Mouse (Mus musculus): ENCODE data around the gene Wdfy4. TPM values are rescaled to one million over a fixed set of nuclear protein-coding genes. Genes with fewer than 3 reads are reported as not detected.

Gene Wdfy4
- total RNA-seq, 2 experiments from 2014 or later: 2.3 to 2.7 TPM

DNA sequence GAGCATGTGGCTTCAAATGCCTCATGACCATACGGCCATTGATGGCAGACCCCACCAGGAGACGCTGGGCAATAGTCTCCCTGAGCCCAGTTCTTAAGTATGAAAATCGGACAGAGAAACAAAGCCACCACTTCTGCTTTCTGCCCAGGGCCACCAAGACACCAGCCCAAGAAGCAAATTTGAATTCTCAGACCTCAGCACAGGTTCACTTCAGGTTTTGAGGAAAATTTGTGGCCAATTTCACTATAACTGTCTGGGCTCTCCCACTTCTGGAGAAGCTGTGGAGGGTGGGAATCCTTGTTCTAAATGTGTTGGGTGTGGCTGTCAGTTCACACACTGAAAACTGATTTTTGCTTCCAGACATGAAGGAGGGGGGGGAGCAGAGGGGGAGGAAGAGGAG lies 8.9 kb upstream of the Wdfy4 start:
- no peak for DNase-seq (ENCODE audit: low spot score)
- intact Hi-C loops (cut with DNase I): no loop called here

DNA sequence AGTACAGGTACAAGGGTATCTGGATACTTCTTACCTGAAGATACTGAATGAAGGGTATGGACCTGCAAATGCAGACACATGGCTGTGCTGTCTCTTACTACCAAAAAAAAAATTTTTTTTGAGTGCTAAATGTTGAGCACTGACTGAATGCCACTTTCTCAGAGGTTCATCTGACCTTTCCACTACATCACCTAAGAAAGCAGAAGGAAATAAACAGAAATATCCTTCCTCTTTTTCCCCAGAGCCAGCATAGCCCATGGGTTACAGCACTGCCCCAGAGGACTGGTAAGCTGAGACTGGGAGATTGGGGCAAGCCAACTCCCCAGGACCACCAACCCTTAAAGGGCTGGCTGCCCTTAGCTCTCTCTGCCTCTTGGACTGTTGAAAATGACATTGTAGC lies 8.5 kb upstream of the Wdfy4 start:
- intact Hi-C loops (cut with DNase I): no loop called here
- no peak for DNase-seq (ENCODE audit: low spot score)

DNA sequence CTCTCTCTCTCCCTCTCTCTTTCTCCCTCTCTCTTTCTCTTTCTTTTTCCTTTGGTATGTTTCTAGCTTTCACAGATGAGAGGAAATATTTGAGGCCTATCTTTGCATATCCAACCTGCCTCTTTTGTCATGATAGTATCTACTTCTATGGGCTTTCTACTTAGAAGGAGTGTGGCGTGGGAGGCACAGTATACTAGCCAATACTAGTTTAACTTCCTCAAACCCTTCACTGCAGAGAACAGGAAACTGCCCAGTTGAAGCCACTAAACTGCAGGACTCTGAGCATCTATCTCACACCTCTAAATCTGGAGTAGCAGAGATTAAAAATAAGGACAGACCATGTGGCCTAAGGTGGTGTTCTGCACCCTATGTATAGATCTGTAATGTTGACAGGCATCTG lies 5.3 kb upstream of the Wdfy4 start:
- intact Hi-C loops (cut with DNase I): no loop called here

DNA sequence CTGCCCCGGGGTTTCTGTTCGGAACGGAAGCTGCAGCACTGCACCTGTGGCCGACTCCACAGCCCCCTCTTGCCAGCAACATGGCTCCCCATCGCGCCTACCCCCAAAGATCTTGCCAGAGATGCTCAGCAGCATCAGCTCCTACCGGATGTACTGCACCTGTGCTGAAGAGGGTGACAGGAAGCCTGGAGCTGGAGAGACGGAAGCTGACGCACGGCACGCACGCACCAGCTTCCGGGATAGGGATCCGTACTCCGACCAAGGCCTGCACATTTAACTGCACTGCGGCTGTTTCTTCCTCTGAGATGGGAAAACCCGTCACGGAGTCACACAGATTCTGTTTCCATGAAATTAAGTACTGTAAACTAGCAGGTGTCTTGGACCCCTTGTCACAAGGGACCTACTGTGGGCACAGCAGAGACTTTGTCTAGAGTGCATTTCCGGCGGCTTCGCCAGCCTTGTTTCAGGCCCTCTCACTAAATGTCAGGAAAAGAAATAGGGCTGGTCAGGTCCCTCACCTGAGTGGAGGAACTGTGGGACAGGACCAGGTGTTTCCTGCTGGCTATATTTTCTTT lies 4.6 kb upstream of the Wdfy4 start:
- no peak for DNase-seq (ENCODE audit: low spot score)
- intact Hi-C loops (cut with DNase I): no loop called here

More for the DNA sequence above, 5.3 kb upstream of the Wdfy4 start:
- DNase-seq (ENCODE audit: low spot score): no peak

DNA sequence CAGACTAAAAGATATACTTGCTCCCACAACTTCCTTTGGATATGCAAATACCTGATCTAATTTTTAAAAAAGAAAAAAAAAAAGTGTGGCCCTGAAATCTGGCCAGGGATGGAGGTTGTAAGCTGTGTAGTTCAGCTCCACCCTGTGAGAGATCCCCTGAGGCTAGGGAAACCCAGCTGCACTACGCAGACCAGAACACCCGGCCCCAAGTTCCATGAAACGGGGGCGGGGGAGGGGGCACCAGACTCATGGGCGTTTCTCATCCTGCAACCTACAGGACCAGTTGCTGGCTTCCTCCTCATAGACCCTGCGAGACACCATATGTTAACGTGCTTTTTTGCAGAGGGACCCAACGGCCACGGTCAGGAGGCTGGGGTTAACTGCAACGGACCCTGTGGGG lies 3.9 kb upstream of the Wdfy4 start:
- no peak for DNase-seq (ENCODE audit: low spot score)
- intact Hi-C loops (cut with DNase I): no loop called here

DNA sequence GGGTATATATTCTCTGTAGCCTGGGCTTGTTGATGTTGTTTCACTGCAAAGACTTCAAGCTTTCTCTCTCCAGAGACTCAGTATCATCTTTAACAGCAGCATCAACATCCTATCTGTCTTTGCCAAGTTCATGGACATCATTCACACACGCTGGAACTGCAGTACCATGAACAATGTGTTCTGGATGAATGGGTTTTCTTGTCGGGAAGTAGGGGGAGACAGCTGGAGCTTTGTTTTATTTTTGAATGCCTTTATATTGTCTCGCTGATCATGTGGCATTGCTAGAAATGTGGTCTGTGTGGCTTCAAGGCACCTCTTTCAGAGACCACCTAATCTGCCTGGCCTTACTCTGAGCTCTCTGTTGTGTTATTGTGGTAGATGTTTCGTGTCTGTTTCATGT lies 1.9 kb upstream of the Wdfy4 start:
- intact Hi-C loops (cut with DNase I): no loop called here
- DNase-seq (ENCODE audit: low spot score): no peak

DNA sequence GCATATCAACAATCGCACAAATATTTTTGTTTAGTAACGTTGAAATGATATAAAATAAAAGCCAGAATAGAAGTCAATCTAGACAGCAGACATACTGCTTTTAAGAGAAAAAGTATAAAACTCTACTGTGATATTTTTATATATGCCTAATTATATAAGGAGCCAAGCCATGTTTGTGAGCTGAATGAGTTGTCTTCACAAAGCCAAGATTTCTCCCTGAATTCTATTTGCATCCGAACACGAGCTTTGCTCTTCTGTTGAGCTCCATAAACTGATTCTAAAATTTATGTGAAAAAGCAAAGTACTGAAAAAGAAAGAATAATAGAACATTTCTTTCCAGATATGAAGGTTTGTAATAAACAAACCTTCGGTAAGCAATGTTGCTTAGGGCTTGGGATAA lies 5.2 kb downstream of the Wdfy4 start:
- intact Hi-C loops (cut with DNase I): no loop called here

DNA sequence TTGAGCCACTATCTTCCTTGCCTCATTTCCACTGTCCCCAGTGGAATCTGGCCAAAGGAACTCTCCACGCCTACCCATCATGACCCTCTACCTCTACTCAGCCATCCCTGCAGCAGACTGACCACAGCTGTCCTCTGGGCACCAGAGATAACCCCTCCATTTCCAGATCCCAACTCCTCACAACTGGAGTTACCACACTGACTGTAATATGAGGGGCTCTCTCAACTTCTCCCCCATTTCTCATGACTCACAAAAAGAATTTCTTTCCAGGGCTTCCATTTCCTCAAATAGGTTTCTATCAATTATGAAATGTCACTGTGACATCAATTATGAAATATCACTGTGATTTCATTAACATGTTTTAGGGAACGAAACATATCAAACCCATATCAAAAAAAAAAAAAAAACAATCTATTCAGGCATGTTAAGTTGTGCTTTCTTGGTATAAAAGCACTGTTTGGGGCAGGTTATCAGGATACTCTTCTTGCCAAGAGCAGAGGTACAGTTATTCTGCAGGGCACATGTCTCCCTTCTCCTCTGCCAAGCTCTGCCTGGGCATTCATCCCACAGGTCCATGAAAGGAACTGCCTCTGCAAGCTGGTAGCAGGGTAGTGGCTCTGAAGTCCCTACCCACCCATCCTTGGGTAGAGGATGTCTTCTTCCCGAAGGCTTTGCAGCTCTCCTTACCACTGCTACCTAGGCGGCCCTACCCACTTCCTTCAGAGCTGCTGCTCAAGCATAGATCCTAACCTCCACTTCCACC lies 10.1 kb downstream of the Wdfy4 start:
- no peak for DNase-seq (ENCODE audit: low spot score)
- intact Hi-C loops (cut with DNase I): no loop called here

More for the DNA sequence above, 5.2 kb downstream of the Wdfy4 start:
- DNase-seq (ENCODE audit: low spot score): no peak

DNA sequence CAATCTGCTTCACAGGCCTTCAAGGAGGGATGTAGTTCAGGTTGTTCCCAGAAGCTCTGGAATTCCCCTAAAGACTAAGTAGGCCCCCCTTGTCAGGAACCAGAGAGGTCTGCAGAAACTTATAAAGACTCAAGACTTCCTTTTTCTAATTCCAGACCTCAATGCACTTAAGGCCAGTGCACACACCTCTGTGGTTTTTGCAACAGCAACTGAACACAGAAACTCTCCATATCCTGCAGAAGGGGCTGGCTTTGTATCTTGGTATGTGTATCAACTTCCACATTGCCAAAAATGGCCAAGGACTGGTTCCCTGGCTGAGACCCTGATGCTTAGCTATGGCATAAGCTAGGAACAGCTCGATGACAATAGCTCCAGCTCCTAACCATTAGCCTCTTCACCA lies 13.4 kb downstream of the Wdfy4 start:
- DNase-seq (ENCODE audit: low spot score): no peak
- intact Hi-C loops (cut with DNase I): no loop called here

DNA sequence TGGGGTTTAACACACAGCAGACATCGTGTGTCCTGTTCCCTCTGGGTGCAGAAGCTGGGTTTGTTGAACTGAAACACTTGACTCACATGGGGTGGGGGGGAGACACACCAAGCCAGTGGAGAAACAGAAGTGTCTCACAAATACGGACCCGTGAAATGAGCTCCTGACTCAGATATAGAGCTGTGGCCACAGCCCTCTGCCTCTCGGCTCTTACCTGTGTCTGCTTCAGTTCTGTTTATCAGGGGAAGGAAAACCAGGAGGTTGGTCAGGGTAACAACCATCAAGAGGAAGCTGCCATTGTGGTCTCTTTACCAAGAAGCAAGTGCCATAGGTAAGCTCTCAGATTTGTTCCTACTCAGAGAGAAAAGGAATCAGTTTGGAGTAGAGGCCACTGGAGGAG lies 16.6 kb downstream of the Wdfy4 start:
- no peak for DNase-seq (ENCODE audit: low spot score)
- intact Hi-C loops (cut with DNase I): no loop called here

DNA sequence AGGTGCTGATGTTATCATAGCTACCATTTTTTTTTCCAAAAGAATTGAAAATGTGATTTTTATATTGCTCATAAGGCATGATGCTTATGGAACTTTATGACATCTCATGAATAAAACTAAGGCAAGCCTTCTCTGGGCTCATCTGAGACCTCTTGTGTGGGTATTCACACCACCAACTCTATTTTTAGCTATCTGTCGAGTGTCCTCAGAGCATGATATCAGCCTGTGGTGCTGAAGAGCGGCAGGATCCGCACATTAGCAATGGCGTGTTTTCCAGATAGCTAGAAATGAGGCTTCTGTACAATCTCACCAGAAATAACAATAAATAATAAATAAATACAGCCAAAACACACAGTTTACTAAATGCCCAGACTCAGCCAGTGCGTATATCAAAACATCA lies 23.1 kb downstream of the Wdfy4 start:
- intact Hi-C loops (cut with DNase I): no loop called here
- no peak for DNase-seq (ENCODE audit: low spot score)

DNA sequence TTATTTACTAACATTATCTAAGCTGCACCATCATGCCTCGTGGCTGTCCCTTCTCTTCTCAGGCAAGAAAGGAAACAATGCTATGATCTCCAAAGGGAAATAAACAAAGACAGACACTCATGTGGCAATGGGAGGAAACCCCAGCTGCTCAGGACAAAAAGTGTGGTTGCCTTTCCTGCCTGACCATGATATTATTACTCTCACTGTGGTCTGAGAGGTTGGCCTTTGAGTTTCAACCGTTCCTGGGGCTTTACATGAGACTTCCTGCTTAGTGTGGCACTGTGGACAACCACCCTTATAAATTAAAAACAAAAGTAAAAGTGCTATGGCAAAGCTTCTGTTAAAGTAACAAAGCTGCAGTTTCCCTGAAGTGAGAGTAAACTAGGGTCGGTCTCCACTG lies 27.0 kb downstream of the Wdfy4 start:
- intact Hi-C loops (cut with DNase I): no loop called here
- DNase-seq (ENCODE audit: low spot score): no peak

DNA sequence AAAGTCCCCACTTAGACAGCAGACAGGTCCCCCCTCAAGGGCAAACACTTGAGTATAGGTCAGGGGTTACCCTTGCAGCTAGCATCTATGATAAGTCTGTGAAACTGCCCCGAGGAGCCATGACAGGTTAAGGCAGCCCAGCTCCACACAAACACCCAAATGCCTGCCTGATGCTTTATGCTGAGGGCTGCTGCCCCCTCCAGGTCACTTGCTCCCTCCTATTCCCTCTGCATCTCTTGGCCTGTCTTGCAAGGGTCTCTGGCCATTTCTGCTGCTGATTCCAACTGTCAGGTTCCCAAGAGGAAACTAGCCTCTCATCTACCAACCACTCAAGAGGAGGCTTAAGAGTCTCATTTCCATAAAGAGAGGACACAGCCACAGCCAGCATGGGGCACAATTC lies 32.4 kb downstream of the Wdfy4 start:
- intact Hi-C loops (cut with DNase I): no loop called here

DNA sequence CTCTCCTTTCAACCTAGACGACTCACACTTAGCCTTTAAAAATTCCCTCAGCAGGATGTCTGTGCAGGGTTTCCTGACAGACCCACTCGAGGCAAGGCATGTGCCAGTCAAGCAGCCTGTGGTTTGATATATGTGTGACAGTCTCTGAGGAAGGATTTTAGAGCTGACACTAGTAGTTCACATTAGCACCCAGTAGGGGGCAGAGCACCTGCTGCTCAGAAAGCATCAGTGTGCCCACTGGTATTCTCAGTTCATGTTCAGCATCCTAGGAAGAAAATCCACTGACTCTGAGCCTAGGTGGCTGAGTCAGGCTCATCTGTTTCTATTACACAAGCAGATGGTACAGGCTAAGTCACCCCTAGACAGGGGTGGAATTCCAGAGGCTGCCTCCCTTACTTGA lies 39.0 kb downstream of the Wdfy4 start:
- DNase-seq (ENCODE audit: low spot score): no peak

More for the DNA sequence above, 32.4 kb downstream of the Wdfy4 start:
- no peak for DNase-seq (ENCODE audit: low spot score)

DNA sequence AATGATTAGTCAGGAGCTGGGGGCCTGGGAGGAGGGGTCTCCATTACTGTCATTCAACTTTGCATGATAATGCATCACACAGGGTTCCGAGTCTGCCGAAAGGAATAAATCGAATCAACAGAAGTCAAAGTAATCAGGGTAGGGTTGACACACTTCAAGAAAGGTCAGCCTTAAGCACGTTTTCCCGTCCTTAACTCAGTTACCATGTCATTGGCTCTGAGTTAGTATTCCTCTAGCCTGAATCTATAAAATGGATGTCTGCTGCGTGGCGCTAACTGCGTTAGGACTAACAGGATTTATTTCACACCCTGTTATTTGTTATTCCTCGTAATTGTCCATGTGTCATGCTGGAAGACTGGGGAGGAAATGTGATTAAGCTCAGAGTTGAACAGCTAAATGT lies 48.5 kb downstream of the Wdfy4 start:
- intact Hi-C loops (cut with DNase I): no loop called here
- DNase-seq (ENCODE audit: low spot score): no peak

More for the DNA sequence above, 39.0 kb downstream of the Wdfy4 start:
- intact Hi-C loops (cut with DNase I): loop anchor here (5.0 kb wide), 1 partner anchor 56 kb away; no protein-coding TSS in a partner anchor

DNA sequence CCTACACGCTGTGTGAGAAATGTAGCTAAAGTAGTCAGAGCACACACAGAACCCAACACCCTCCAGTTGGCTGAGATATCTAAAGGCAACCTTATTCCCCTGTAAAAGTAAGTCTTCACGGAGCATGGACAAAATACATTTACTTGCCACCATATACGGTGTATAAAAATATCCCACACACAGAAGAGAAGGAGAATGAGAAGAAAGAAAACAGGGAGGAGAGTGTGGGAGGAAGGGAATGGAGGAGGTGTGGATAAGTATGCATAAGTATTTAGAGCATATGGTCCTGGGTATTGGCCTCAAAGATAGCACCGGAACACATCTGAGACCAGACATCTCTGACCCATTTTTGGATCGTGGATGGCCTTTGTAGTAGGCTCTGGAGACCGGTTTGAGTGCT lies 50.1 kb downstream of the Wdfy4 start:
- no peak for DNase-seq (ENCODE audit: low spot score)
- intact Hi-C loops (cut with DNase I): no loop called here

DNA sequence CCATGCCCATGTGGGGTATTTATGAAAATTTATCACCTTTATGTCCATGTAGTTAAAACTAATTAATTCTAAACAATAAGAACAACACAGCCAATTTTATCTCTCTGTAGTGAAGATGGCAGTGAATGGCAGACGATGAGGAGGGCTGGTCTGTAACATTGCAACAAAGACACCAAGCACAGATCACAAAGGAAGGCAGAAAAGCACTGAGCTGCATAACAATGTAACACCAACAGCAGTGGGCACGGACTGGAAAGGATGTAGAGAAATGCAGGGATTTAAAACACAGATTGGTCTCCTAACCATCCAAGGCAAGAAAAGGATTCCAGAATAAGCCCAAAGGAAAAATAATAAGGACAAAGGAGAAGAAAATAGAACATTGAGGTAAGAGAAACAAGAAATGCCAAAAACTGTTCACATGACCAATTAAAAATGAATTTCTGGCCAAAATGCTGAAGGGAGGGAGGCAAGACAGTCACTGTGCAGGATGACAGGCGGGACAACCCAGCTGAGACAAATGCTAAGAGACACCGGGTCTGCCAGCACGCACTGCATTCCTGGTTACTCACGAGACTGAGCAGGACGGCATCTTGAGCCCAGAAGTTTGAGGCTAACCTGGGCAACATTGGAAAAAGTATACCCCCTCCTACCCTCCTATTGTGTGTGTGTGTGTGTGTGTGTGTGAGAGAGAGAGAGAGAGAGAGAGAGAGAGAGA lies 54.1 kb downstream of the Wdfy4 start:
- intact Hi-C loops (cut with DNase I): no loop called here
- DNase-seq (ENCODE audit: low spot score): no peak

DNA sequence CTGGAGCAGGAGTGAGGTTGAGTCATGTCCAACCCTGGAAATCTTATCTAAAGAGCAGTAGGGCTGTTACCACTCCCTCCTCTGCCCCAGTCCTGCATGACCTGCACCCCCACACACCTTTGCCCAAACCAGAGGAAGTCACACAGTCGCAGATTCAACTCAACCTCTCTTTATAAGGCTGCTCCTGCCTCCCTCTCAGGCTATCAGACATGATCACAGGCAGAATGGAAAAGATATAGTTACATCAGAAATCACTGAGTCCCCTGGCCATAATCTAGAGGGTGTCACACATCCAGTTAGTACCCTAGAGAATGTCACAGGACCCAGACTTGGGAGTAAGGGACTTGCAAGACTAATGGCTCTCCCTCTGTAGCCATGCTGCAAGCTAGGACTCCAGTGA lies 68.7 kb downstream of the Wdfy4 start:
- intact Hi-C loops (cut with DNase I): no loop called here
- no peak for DNase-seq (ENCODE audit: low spot score)

DNA sequence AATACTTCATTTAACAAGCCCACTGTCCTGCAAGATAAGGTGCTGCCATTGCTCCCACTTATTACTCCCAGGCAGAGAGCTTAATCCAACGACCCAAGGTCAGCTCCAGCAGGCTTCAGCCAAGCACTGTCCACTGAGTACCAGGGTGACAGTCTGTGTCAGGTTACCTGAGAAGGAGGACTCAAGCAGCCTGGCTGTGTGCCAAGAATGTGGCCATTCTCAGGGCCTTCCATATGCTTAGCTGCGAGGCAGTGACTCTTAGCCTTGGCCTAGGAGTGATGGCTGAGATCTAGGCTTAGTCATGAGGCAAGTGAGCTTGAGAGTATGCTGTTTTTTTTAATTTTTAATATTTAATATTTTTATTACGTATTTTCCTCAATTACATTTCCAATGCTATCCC lies 80.5 kb downstream of the Wdfy4 start:
- no peak for DNase-seq (ENCODE audit: low spot score)
- intact Hi-C loops (cut with DNase I): no loop called here

DNA sequence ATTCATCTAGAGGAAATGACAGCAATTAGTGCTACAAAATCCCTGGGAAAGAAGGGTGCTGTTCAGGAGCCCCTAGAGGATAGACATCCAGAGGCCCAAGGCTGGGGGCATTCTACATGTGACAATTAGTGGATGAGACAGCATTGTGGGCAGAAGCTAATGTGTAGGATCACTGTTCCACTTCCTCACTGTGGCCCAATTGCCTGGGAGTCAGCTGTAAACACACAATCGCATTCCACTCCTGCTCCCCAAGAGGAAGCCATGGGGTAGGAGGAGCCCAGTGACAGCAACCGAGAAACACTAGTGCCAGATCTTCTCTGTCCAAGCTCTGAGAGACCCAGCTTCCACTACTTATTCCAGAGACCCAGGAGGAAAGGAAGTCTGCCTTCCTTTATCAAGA lies 83.7 kb downstream of the Wdfy4 start:
- DNase-seq (ENCODE audit: low spot score): no peak
- intact Hi-C loops (cut with DNase I): no loop called here

DNA sequence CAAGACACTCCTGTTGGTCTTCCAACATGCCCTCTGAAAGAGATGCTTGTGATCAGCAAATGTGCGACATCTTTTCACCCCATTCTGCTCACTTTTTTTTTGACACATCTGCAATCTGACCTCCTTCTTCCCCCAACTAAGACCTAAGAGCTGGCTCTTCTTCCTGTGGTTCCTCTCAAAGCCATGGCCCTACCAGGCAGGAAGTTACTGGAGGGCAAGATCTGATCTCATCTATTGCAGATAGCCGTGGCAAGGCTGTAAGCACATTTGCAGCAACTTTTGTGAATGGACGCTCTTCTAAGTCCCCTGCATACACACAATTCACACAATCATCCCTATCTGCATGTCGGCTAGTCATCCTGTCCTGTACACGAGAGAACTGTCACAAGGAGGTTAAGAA lies 85.4 kb downstream of the Wdfy4 start:
- intact Hi-C loops (cut with DNase I): no loop called here
- no peak for DNase-seq (ENCODE audit: low spot score)
